Mouse (Mus musculus): ENCODE measurements around the gene Xrcc3.

DNA sequence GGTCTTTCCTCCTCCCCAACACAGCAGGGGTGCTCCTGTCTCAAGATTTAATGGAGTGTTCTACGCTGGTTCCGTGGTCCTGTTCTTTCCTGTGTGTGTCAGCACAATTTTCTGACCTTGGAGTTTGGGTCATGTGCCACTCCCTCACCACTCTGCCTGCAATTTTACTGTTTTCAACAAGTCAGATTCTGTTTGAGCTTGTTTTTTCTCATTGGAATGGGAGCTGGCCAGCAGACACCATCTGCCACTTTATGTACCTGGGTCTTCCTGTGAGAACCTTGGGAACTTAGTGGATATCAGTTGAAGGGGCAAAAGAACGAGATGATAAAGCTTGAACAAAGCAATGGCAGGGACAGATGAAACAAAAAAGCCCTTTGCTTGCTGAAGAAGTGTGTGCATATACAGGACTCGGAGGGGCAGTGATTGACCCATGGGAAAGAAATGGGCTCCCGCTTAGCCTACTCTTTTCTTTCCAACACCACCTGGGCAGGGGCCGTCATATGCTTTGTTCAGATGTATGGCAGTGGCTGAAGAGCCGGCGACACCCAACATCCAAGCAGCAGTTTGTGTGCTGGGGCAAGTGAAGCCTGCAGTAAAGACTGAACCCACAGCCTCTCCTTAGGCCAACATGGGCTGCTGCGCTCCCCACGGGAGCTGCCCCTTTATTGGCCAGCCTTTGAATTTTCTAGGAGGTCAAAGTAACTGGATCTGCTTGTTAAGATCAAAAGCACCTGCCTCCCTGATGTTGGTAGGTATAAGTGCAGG lies 55.9 kb downstream of the Xrcc3 start:
- TF ChIP-seq CTCF (IDR thresholded peaks at IDR 0.05; ENCODE audit: low read depth) (no peak), EP300 (IDR thresholded peaks at IDR 0.05; ENCODE audit: low read depth) (no peak)

Data from liver, postnatal 0 days (tissue).